Mouse (Mus musculus): ENCODE data around the gene Atp8b2. TPM values are rescaled to one million over a fixed set of nuclear protein-coding genes. Genes with fewer than 3 reads are reported as not detected.

Gene Atp8b2
- polyA plus RNA-seq, 1 experiment, result 30.6 TPM

GRCm38 (mm10) chr3:89956177-89956971 lies 6.9 kb downstream of the Atp8b2 start:
- 79% methylated on average over 7 of the region's 7 CpGs for WGBS
- H3K4me1 ChIP-seq (ENCODE audit: control insufficient read depth, insufficient read depth, low read length), result no peaks in the 10 kb centered on the region; the same call in 1 of the 2 replicates
- TF ChIP-seq POLR2A (IDR thresholded peaks at IDR 0.05; ENCODE audit: borderline replicate concordance, control insufficient read depth, low read depth, low read length) (no peak), CTCF (IDR thresholded peaks at IDR 0.05; ENCODE audit: control insufficient read depth, insufficient read depth, low read length) (no peak)
- H3K27ac ChIP-seq (ENCODE audit: control insufficient read depth, insufficient read depth, low read depth, low read length, poor library complexity), result no peak overlapping the region
- H3K4me3 ChIP-seq (replicated peaks; ENCODE audit: control insufficient read depth, low read depth, low read length), result no peak overlapping the region

GRCm38 (mm10) chr3:89953420-89953819 lies 9.9 kb downstream of the Atp8b2 start:
- Histone ChIP-seq H3K4me1 (ENCODE audit: control insufficient read depth, insufficient read depth, low read length) (no peaks in the 10 kb centered on the region), H3K27ac (ENCODE audit: control insufficient read depth, insufficient read depth, low read depth, low read length, poor library complexity) (no peak overlapping the region), H3K4me3 (replicated peaks; ENCODE audit: control insufficient read depth, low read depth, low read length) (no peak overlapping the region)
- TF ChIP-seq CTCF (IDR thresholded peaks at IDR 0.05; ENCODE audit: control insufficient read depth, insufficient read depth, low read length), result peak; percentile 94
- no peak for TF ChIP-seq POLR2A (IDR thresholded peaks at IDR 0.05; ENCODE audit: borderline replicate concordance, control insufficient read depth, low read depth, low read length)
- 2% methylated on average over 4 of the region's 4 CpGs for WGBS

- Histone ChIP-seq H3K4me3 (replicated peaks; ENCODE audit: control insufficient read depth, low read depth, low read length) (no peak overlapping the region), H3K4me1 (ENCODE audit: control insufficient read depth, insufficient read depth, low read length) (no peaks in the 10 kb centered on the region), H3K27ac (ENCODE audit: control insufficient read depth, insufficient read depth, low read depth, low read length, poor library complexity) (no peak overlapping the region)
- TF ChIP-seq POLR2A (IDR thresholded peaks at IDR 0.05; ENCODE audit: borderline replicate concordance, control insufficient read depth, low read depth, low read length) (no peak), CTCF (IDR thresholded peaks at IDR 0.05; ENCODE audit: control insufficient read depth, insufficient read depth, low read length) (no peak)
- 70% methylated on average over 6 of the region's 6 CpGs for WGBS
Measured at GRCm38 (mm10) chr3:89948655-89949054, 14.7 kb downstream of the Atp8b2 start.

- H3K4me3 ChIP-seq (replicated peaks; ENCODE audit: control insufficient read depth, low read depth, low read length), result no peak overlapping the region
- TF ChIP-seq POLR2A (IDR thresholded peaks at IDR 0.05; ENCODE audit: borderline replicate concordance, control insufficient read depth, low read depth, low read length) (no peak), CTCF (IDR thresholded peaks at IDR 0.05; ENCODE audit: control insufficient read depth, insufficient read depth, low read length) (no peak)
- no peak overlapping the region for H3K27ac ChIP-seq (ENCODE audit: control insufficient read depth, insufficient read depth, low read depth, low read length, poor library complexity)
- 86% methylated on average over 11 of the region's 11 CpGs for WGBS
- no peaks in the 10 kb centered on the region for H3K4me1 ChIP-seq (ENCODE audit: control insufficient read depth, insufficient read depth, low read length)
Measured at GRCm38 (mm10) chr3:89948021-89948420, 15.3 kb downstream of the Atp8b2 start.

- Histone ChIP-seq H3K27ac (ENCODE audit: control insufficient read depth, insufficient read depth, low read depth, low read length, poor library complexity) (no peak overlapping the region), H3K4me3 (replicated peaks; ENCODE audit: control insufficient read depth, low read depth, low read length) (no peak overlapping the region), H3K4me1 (ENCODE audit: control insufficient read depth, insufficient read depth, low read length) (no peaks in the 10 kb centered on the region)
- TF ChIP-seq CTCF (IDR thresholded peaks at IDR 0.05; ENCODE audit: control insufficient read depth, insufficient read depth, low read length) (no peak), POLR2A (IDR thresholded peaks at IDR 0.05; ENCODE audit: borderline replicate concordance, control insufficient read depth, low read depth, low read length) (no peak)
- WGBS, result 81% methylated on average over 8 of the region's 8 CpGs
Measured at GRCm38 (mm10) chr3:89945026-89945425, 18.3 kb downstream of the Atp8b2 start.

GRCm38 (mm10) chr3:89942894-89943293 lies 20.4 kb downstream of the Atp8b2 start:
- 88% methylated on average over 9 of the region's 9 CpGs for WGBS
- TF ChIP-seq POLR2A (IDR thresholded peaks at IDR 0.05; ENCODE audit: borderline replicate concordance, control insufficient read depth, low read depth, low read length) (no peak), CTCF (IDR thresholded peaks at IDR 0.05; ENCODE audit: control insufficient read depth, insufficient read depth, low read length) (no peak)
- no peaks in the 10 kb centered on the region for H3K4me1 ChIP-seq (ENCODE audit: control insufficient read depth, insufficient read depth, low read length)
- H3K27ac ChIP-seq (ENCODE audit: control insufficient read depth, insufficient read depth, low read depth, low read length, poor library complexity), result no peak overlapping the region
- H3K4me3 ChIP-seq (replicated peaks; ENCODE audit: control insufficient read depth, low read depth, low read length), result no peak overlapping the region

GRCm38 (mm10) chr3:89936495-89936894 lies 26.8 kb downstream of the Atp8b2 start:
- Histone ChIP-seq H3K4me3 (replicated peaks; ENCODE audit: control insufficient read depth, low read depth, low read length) (no peak overlapping the region), H3K4me1 (ENCODE audit: control insufficient read depth, insufficient read depth, low read length) (no peaks in the 10 kb centered on the region), H3K27ac (ENCODE audit: control insufficient read depth, insufficient read depth, low read depth, low read length, poor library complexity) (no peak overlapping the region)
- 78% methylated on average over 3 of the region's 3 CpGs for WGBS
- TF ChIP-seq POLR2A (IDR thresholded peaks at IDR 0.05; ENCODE audit: borderline replicate concordance, control insufficient read depth, low read depth, low read length), result no peak
- no peak for TF ChIP-seq CTCF (IDR thresholded peaks at IDR 0.05; ENCODE audit: control insufficient read depth, insufficient read depth, low read length)

GRCm38 (mm10) chr3:89932925-89933324 lies 30.4 kb downstream of the Atp8b2 start:
- TF ChIP-seq CTCF (IDR thresholded peaks at IDR 0.05; ENCODE audit: control insufficient read depth, insufficient read depth, low read length), result no peak
- no peak for TF ChIP-seq POLR2A (IDR thresholded peaks at IDR 0.05; ENCODE audit: borderline replicate concordance, control insufficient read depth, low read depth, low read length)
- 42% methylated on average over 2 of the region's 2 CpGs for WGBS
- Histone ChIP-seq H3K27ac (ENCODE audit: control insufficient read depth, insufficient read depth, low read depth, low read length, poor library complexity) (no peak overlapping the region), H3K4me1 (ENCODE audit: control insufficient read depth, insufficient read depth, low read length) (no peaks in the 10 kb centered on the region), H3K4me3 (replicated peaks; ENCODE audit: control insufficient read depth, low read depth, low read length) (no peak overlapping the region)
